Mouse (Mus musculus): ENCODE data around the gene Arhgap22. TPM values are rescaled to one million over a fixed set of nuclear protein-coding genes. Genes with fewer than 3 reads are reported as not detected.
A peak's percentile ranks its signal among the peaks of the same experiment; 100 is the strongest.

Gene Arhgap22
- total RNA-seq, 2 experiments from 2014 or later = 9.6 to 11.3 TPM

DNA sequence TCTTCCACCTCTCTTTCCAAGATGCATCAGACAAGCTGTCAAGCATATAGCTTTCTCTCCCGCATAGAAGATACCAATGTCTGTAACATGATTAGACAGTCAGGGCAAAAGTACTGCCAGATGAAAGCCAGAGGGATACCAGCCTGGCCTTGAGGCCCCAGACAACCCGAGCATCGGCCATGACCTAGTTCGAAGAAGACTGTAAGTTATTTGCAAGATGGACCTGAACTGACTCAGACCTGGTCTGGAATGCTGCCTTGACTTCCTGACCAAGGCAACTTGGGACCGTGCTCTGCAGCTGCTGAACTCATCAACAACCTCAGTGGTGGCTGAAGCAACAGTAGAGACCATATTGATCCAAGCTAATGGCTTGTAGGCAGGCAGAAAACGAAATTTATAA lies 46.3 kb downstream of the Arhgap22 start:
- no peak overlapping the region for H3K4me3 ChIP-seq
- no peak for DNase-seq (ENCODE audit: low spot score in 2 of 2)
- H3K27ac ChIP-seq = no peak overlapping the region
- TF ChIP-seq CTCF (conservative IDR thresholded peaks at IDR 0.05) = no peak

DNA sequence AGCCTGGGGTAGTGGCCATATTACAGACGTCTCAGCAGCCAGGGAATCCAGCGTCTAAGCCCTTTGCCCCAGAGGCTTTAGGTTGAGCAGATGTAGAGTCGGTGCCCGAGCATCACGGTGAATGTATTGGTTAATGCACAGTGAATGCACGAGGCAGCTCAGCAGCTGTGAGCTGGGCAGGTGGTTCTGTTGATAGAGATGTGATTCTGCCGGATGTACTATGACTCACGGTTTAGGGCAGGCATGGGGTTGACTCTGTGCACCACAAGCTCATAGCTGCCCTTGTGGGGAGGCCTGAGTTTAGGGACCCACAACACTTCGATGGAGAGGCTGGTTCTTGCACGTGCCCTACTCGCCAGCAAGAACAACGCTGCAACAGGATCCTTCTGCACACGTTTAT lies 51.0 kb downstream of the Arhgap22 start:
- Histone ChIP-seq H3K4me3 (no peak overlapping the region), H3K27ac (no peak overlapping the region)
- no peak for DNase-seq (ENCODE audit: low spot score in 2 of 2)
- no peak for TF ChIP-seq CTCF (conservative IDR thresholded peaks at IDR 0.05)

DNA sequence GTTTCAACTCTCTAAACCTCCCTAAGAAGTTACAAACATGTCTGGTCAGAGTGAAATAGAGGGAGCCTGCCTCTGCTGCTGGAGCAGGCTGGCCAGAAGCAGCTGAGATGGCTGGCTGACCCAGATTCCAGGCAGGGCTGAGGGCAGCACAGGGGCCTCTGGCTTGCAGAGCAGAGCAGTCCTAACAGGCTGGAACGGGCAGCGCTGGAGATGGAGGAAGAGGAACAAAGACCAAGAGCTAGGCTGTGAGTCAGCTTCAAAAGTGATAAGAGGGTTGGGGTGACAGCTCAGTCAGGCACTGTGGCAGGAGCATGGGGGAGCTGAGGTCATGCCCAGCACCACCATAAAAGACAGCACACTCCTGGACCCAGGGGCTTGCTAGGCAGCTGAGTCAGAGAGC lies 62.4 kb downstream of the Arhgap22 start:
- DNase-seq (ENCODE audit: low spot score in 2 of 2) = no peak
- H3K27ac ChIP-seq = no peak overlapping the region
- H3K4me3 ChIP-seq = no peak overlapping the region
- no peak for TF ChIP-seq CTCF (conservative IDR thresholded peaks at IDR 0.05)

DNA sequence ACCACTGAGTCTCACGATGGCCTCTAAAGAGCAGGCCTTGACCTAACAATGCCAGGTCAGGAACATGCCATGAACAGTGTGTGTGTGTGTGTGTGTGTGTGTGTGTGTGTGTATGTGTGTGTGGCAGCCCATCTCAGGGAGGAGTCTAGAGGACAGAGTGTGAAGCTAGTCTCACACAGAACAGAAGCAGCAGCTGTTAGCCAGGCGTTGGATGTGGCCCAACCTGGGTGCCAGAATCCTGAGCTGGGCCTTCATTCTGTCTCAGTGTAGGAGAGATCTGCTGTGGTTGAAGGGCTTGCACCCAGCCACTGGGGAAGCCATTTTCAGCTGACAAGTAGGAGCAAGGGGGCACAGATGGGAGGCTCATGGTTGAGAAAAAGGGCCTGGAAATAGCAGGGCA lies 64.5 kb downstream of the Arhgap22 start:
- no peak for DNase-seq (ENCODE audit: low spot score in 2 of 2)
- no peak overlapping the region for H3K4me3 ChIP-seq
- H3K27ac ChIP-seq = no peak overlapping the region
- no peak for TF ChIP-seq CTCF (conservative IDR thresholded peaks at IDR 0.05)

DNA sequence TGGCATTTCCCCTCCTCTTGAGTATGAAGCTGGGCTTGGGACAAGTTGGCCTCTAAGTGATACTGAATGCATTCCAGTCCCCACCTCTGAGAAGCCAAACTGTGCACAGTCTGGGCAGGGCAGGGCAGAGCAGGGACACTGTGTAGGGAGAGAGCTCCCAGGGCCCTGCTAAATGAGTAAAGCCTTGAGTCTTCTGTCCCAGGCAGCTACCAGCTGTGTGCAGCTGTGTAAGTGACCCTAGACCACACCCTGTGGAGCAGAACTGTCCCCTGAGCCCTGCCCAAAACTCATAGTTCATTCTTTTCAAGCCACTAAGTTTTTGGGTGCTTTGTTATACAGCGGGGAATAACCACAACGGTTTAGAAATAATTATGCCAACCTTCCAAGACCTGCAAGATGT lies 67.1 kb downstream of the Arhgap22 start:
- DNase-seq (ENCODE audit: low spot score in 2 of 2) = no peak
- Histone ChIP-seq H3K27ac (no peak overlapping the region), H3K4me3 (no peak overlapping the region)
- no peak for TF ChIP-seq CTCF (conservative IDR thresholded peaks at IDR 0.05)

DNA sequence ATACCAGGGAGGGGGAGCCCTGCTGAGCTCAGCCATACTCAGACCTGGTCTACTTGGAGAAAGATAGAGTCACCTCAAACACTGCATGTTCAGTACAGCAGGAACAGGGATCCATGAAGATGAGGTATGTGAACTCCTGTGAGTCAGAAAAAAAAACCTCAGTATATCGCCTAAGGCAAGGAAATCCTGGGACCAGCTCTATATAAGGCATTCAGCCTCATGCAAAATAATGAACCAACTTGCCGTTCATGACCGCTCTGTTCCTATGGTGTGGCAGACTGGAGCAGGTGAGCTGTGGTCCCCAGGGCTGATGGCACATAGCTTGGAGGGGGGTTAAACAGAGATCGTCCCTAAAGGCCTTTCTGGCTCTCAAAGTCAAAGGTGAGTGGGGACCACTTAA lies 68.6 kb downstream of the Arhgap22 start:
- DNase-seq (ENCODE audit: low spot score in 2 of 2) = no peak
- H3K4me3 ChIP-seq = no peak overlapping the region
- no peak for TF ChIP-seq CTCF (conservative IDR thresholded peaks at IDR 0.05)
- no peak overlapping the region for H3K27ac ChIP-seq

DNA sequence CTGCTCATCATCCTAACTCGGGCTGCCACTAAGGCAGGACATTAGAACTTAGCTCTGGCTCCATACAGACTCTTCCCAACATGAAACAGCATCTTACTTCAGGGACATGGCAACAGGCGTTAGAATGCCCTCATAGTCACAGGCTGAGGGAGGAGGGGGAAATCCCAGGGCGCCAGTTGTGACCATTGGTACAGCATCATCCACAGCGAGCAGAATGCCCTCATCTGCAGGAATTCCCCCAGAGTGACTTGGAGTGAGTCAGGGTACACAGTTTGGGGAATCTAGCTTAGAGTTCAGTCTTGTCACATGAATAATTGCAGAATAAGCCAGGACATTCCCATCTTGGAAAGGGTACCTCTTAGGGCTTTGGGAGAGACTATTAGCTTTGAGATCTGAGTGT lies 74.1 kb downstream of the Arhgap22 start:
- H3K4me3 ChIP-seq = no peak overlapping the region
- TF ChIP-seq CTCF (conservative IDR thresholded peaks at IDR 0.05) = no peak
- DNase-seq (ENCODE audit: low spot score in 2 of 2) = no peak
- H3K27ac ChIP-seq = no peak overlapping the region

DNA sequence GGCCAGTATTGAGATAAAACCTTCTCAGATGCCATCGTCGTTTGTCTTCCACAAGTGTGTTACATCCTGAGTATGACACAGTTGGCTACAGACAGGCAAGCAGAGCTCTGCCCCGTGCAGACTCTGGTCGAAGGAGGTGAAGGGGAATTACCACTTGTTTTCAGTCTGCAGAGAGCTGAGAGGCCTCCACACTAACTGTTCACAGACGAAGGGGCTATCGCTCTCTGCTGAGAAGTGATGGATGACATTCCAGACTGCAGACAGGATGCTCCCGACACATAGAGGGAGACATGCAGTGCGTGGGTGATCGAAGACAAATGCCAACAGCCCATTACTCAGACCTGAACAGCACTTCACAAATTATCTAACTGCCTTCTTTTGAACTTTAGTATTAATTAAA lies 76.2 kb downstream of the Arhgap22 start:
- TF ChIP-seq CTCF (conservative IDR thresholded peaks at IDR 0.05) = no peak
- H3K27ac ChIP-seq = no peak overlapping the region
- H3K4me3 ChIP-seq = no peak overlapping the region
- DNase-seq (ENCODE audit: low spot score in 2 of 2) = no peak

DNA sequence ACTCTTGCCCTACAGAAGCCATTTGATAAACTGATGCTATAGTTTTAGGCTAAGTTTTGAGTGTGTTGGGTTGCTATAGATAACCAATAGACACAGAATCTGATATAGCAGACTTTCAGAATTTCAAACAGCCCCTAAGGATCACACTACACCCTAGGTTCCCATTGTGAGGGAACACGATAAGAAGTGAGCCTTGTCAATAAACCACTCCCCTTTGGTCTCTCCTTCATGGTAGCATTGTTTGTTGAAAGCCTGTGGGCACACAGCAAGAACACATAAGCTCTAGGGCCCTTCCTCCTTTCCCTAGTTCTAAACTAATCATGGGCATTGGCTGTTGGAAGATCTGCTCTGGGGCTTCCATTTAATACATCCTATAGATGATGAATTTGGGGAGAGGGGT lies 80.7 kb downstream of the Arhgap22 start:
- no peak for DNase-seq (ENCODE audit: low spot score in 2 of 2)
- Histone ChIP-seq H3K4me3 (no peak overlapping the region), H3K27ac (no peak overlapping the region)
- TF ChIP-seq CTCF (conservative IDR thresholded peaks at IDR 0.05) = no peak

DNA sequence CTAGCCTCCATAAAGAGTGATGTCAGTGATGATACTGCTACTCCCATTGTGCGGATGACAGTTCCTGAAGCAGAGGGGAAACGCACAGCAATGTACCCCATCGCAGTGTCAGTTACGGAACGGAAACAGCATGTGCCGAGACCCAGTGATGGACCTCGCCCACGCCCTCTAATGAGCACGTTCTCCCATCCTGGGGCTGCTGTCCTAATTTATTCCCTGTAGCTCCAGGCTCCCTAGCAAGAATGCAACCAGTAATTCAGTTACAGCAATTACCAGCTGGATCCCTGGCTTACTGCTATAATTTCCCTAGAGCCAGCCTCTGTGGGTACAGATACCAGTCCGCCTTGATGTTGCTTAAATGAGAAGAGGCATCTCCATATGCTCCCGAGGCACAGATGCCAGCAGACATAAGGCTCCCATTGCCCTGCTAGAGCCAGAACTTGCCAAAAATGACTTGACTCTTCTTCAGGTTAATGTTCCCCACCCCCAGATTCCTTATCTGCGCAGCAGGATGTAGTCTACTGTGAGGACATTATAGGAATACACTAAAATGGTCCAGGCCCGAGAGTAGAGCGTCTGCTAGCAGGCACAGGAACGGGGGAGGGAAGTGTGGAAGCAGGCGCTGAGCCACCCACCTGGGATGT lies 83.0 kb downstream of the Arhgap22 start:
- TF ChIP-seq CTCF (conservative IDR thresholded peaks at IDR 0.05) = no peak
- Histone ChIP-seq H3K4me3 (no peak overlapping the region; the same call in 1 of the 2 replicates), H3K27ac (peak overlapping the region; percentile 75)
- DNase-seq (ENCODE audit: low spot score in 2 of 2) = peak; percentile 56 to 80

DNA sequence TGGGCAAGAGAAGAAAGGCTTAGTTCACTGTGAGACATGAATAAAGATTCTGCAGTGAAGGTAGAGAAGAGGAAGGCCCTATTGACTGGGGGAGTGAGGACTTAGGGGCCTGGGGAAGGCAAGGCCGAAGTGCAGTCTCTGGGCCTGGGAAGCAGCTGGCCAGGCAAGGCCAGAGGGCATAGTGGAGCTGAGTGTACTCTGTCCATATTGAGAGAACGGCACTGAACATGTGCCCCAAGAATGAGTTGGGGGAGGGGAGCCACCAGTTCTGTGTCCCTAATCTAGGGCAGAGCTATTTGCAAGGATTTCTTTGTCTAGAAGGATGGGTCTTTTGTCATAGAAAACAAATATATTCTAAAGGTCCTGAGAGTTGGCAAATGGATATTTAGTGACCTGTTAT lies 86.8 kb downstream of the Arhgap22 start:
- no peak for DNase-seq (ENCODE audit: low spot score in 2 of 2)
- Histone ChIP-seq H3K27ac (no peak overlapping the region), H3K4me3 (no peak overlapping the region)
- TF ChIP-seq CTCF (conservative IDR thresholded peaks at IDR 0.05) = no peak

DNA sequence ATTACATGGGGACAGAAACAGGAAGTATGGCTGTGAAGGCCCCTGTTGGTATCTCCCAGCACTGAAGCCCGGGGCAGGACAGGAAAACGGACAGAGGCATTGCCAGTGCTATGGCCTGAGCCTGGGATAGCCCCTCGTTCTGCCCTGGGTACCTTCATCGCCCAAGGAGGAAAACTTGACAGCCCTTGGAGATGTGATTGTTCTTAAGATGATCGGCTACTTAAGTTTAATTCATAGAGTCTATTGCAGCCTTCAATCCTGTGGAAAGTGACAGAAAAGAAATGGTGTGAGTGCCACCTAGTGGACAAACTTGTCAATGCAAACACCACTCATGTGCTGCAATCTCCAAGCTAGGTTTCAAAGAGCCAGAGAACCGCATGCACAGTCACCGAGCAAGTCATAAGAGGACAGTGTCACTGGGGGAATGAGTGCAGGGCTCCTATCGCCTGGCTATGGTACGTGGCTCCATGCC lies 89.6 kb downstream of the Arhgap22 start:
- peak; percentile 79 to 86 for DNase-seq (ENCODE audit: low spot score in 2 of 2)
- TF ChIP-seq CTCF (conservative IDR thresholded peaks at IDR 0.05) = peak; percentile 94
- Histone ChIP-seq H3K4me3 (no peak overlapping the region), H3K27ac (no peak overlapping the region)

DNA sequence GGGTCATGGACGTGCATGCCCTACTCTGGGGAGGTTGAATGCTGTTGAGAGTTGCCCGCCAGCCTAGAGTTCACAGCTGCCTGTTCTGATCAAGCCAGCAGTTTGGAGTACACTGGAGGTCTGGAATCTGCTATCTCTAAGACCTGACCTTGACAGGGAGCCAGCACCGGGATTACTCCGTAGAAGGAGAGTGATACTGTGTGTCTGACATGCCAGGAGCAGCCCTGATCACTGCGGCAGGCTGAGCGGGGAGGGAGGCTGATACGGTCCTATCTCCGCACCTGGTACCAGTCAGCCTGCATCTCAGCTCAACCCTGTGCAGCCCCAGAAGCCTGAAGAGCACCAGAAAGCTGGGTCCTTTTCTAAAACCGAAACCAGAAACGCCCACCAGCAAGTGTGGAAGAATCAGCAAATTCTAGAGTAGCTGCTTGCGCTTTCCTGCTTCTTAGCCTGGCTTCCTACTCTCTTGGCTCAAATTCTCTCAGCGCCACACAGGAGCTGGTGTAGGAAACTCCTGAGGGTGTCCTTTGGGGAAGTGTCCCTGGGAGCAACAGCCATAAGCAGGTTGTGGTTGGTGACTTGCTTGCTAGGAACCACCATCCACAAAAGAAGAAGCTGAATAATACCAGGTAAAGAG lies 91.9 kb downstream of the Arhgap22 start:
- H3K27ac ChIP-seq = no peak overlapping the region
- no peak overlapping the region for H3K4me3 ChIP-seq
- no peak for DNase-seq (ENCODE audit: low spot score in 2 of 2)
- TF ChIP-seq CTCF (conservative IDR thresholded peaks at IDR 0.05) = no peak

DNA sequence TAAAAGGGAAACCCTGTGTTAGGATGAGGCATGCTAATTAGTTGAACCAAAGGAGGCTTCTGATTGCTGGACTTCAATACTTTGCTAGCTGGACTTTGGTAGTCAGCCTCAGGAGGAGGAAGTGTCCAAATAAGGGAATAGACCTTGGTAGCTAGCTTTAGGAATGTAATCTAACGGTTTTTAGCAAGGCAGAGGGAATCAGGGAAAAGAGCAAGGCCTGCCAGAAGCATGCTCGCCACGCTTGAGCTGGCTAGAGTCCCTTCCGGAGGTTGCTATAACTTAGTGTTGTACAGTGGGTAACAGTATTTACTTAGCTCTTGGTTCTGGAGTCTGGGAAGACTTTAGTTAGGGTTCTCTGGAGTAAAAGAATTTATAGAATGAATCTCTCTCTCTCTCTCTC lies 96.9 kb downstream of the Arhgap22 start:
- TF ChIP-seq CTCF (conservative IDR thresholded peaks at IDR 0.05) = no peak
- no peak for DNase-seq (ENCODE audit: low spot score in 2 of 2)
- H3K4me3 ChIP-seq = no peak overlapping the region
- no peak overlapping the region for H3K27ac ChIP-seq
